Mouse (Mus musculus): ENCODE measurements around the gene Lpin2.

The Lpin2 gene

DNA sequence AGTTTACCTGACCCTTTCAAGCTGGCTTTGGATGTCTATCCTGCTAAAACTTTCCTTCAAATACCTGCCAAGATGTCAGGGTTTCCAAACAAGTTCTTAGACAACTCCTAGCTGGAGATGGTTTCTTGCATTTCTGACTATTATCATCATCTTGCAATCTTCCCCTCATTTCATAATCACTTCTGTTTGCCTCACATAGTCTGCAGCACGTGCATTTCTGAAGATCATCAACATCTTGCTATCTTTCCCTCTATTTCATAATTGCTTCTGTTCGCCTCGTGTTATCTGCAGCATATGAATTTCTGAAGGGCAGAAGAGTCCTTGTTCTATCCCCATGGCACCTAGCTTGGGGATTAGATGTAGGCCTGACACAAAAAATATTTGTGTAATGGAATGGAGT lies 112.2 kb downstream of the Lpin2 start:
- no peak for DNase-seq (ENCODE audit: low spot score in 2 of 2)

Measured in frontal cortex, postnatal 25 days (tissue).